ENCODE assay signal across 20 mouse cellular contexts in genomic region chr9:35529796-35530195, GRCm38 (mm10). TPM values are rescaled to one million over a fixed set of nuclear protein-coding genes. Genes with fewer than 3 reads are reported as not detected.
DNase-seq lines count a peak whose midpoint lies in the region; ATAC-seq and TF ChIP-seq lines count a peak whose summit lies in the region.
"Had no signal": no experiment of that assay in that cellular context is flagged by ENCODE, and none has a peak within 500 bp of the region (broad histone marks: within the 10 kb centered on the region; RNA-seq: fewer than 3 reads in every experiment).

No protein-coding gene starts in this region.

- TF ChIP-seq POLR2A in lung, adult 2 months (IDR thresholded peaks at IDR 0.05; ENCODE audit: borderline replicate concordance, extremely low read depth, low read depth, low read length) = no peak

- H3K4me1 ChIP-seq in lung, embryonic 14.5 days (ENCODE audit: insufficient read depth) = peaks cover 2% of the 10 kb centered on the region; the same call in 1 of the 2 replicates
- no peaks in the 10 kb centered on the region for H3K4me1 ChIP-seq in lung, adult 2 months (ENCODE audit: control insufficient read depth, insufficient read depth, low read length)
- peaks cover 60% of the 10 kb centered on the region for H3K4me1 ChIP-seq in limb, embryonic 10.5 days
- peaks cover 8% of the 10 kb centered on the region for H3K4me1 ChIP-seq in neural tube, embryonic 15.5 days

- no peak for TF ChIP-seq CTCF in lung, embryonic 14.5 days (IDR thresholded peaks at IDR 0.05; ENCODE audit: low read depth)
- no peak for TF ChIP-seq CTCF in lung, adult 2 months (IDR thresholded peaks at IDR 0.05; ENCODE audit: insufficient read depth, low read length)

- WGBS in lung, embryonic 14.5 days = 0% methylated on average over 1 of the region's 1 CpGs
- WGBS in lung, adult 2 months = 13% methylated on average over 1 of the region's 1 CpGs
- 6% methylated on average over 1 of the region's 1 CpGs for WGBS in limb, embryonic 10.5 days
- 19% methylated on average over 1 of the region's 1 CpGs for whole genome bisulfite sequencing in neural tube, embryonic 15.5 days

- H3K9me3 ChIP-seq in lung, embryonic 14.5 days (ENCODE audit: low read depth, low read length) = no peaks in the 10 kb centered on the region
- H3K9me3 ChIP-seq in limb, embryonic 10.5 days (replicated peaks) = no peaks in the 10 kb centered on the region
- no peaks in the 10 kb centered on the region for H3K9me3 ChIP-seq in neural tube, embryonic 15.5 days (replicated peaks)
- H3K9me3 ChIP-seq: forebrain, embryonic 13.5 days had no signal

- ATAC-seq in lung, embryonic 14.5 days (ENCODE audit: insufficient read depth) = no peak
- no peak for ATAC-seq in neural tube, embryonic 15.5 days (ENCODE audit: low FRiP score)
- ATAC-seq: forebrain, embryonic 13.5 days; Patski had no signal

- H3K9ac ChIP-seq in lung, embryonic 14.5 days = no peak overlapping the region
- no peak overlapping the region for H3K9ac ChIP-seq in neural tube, embryonic 15.5 days (replicated peaks)
- H3K9ac ChIP-seq: forebrain, embryonic 13.5 days had no signal

- DNase-seq in lung, embryonic 14.5 days = no peak
- no peak for DNase-seq in lung, adult 2 months
- DNase-seq in embryo, embryonic 9.5 days (ENCODE audit: extremely low spot score) = peak; percentile 62
- peak; percentile 82 for DNase-seq in limb, embryonic 10.5 days (ENCODE audit: low spot score)
- no peak for DNase-seq in thymus, postnatal 14 days
- DNase-seq in T-cell, adult 2 months (ENCODE audit: low spot score) = no peak
- DNase-seq: adrenal gland, adult 8-10 months; gastrocnemius, postnatal 10 days; kidney, postnatal 36 days; layer of hippocampus, postnatal 36 days; lung, postnatal 10 days; right cerebral cortex, postnatal 25 days; thymus, postnatal 36 days had no signal

- no peaks in the 10 kb centered on the region for H3K27me3 ChIP-seq in lung, embryonic 14.5 days (ENCODE audit: insufficient read depth, low read length)
- H3K27me3 ChIP-seq in limb, embryonic 10.5 days (ENCODE audit: low read depth, poor library complexity, severe bottlenecking) = no peaks in the 10 kb centered on the region
- no peaks in the 10 kb centered on the region for H3K27me3 ChIP-seq in neural tube, embryonic 15.5 days (replicated peaks)
- H3K27me3 ChIP-seq: forebrain, embryonic 13.5 days had no signal

- peak overlapping the region; percentile 44; the same call in 1 of the 2 replicates for H3K27ac ChIP-seq in lung, embryonic 14.5 days (ENCODE audit: low read depth)
- H3K27ac ChIP-seq in limb, embryonic 10.5 days = peak overlapping the region; percentile 85
- 0 out of 2 replicates have a peak overlapping the region, but pooled peaks have one; percentile 37 for H3K27ac ChIP-seq in neural tube, embryonic 15.5 days (replicated peaks)
- H3K27ac ChIP-seq: forebrain, embryonic 13.5 days had no signal

- H3K4me2 ChIP-seq in lung, embryonic 14.5 days = no peak overlapping the region
- no peak overlapping the region for H3K4me2 ChIP-seq in neural tube, embryonic 15.5 days
- H3K4me2 ChIP-seq: forebrain, embryonic 13.5 days; liver, embryonic 11.5 days had no signal

- H3K36me3 ChIP-seq in lung, embryonic 14.5 days (ENCODE audit: insufficient read depth) = no peaks in the 10 kb centered on the region
- no peaks in the 10 kb centered on the region for H3K36me3 ChIP-seq in limb, embryonic 10.5 days
- no peaks in the 10 kb centered on the region for H3K36me3 ChIP-seq in neural tube, embryonic 15.5 days

- no peak overlapping the region for H3K4me3 ChIP-seq in lung, embryonic 14.5 days (ENCODE audit: low read depth, low read length)
- H3K4me3 ChIP-seq in lung, adult 2 months (replicated peaks; ENCODE audit: extremely low read depth, low read depth, low read length) = no peak overlapping the region
- H3K4me3 ChIP-seq in limb, embryonic 10.5 days = peak overlapping the region; percentile 19
- H3K4me3 ChIP-seq in neural tube, embryonic 15.5 days (replicated peaks) = no peak overlapping the region
- H3K4me3 ChIP-seq: forebrain, embryonic 13.5 days had no signal

RNA-seq across cellular contexts. Expression of gene Gm1113, which starts 11.7 kb away (rescaled TPM):
- polyA plus RNA-seq in lung, embryonic 14.5 days (2014; fragmentation: Nextera tagmentation; extraction: Ambion mirVana) = not detected in 2 replicates
- not detected in 2 replicates for polyA plus RNA-seq in lung, adult 2 months (2012; rRNA removed)
- polyA plus RNA-seq in limb, embryonic 10.5 days (2016; fragmentation: Nextera tagmentation; extraction: Ambion mirVana) = not detected in 2 replicates
- not detected in 2 replicates for polyA plus RNA-seq in neural tube, embryonic 15.5 days (2015; fragmentation: Nextera tagmentation; extraction: Ambion mirVana)
- polyA plus RNA-seq: forebrain, embryonic 13.5 days; heart, embryonic 16.5 days; intestine, embryonic 14.5 days; liver, embryonic 11.5 days; midbrain, postnatal 0 days; Patski had no signal

RNA-seq across cellular contexts. Expression of gene Ddx25, which starts 28.5 kb away (rescaled TPM):
- polyA plus RNA-seq in lung, embryonic 14.5 days (2014; fragmentation: Nextera tagmentation; extraction: Ambion mirVana) = 1.9 and 2.3 TPM in 2 replicates
- polyA plus RNA-seq in lung, adult 2 months (2012; rRNA removed) = 0.02 and 0.03 TPM in 2 replicates
- 4.9 and 6.0 TPM in 2 replicates for polyA plus RNA-seq in limb, embryonic 10.5 days (2016; fragmentation: Nextera tagmentation; extraction: Ambion mirVana)
- polyA plus RNA-seq in neural tube, embryonic 15.5 days (2015; fragmentation: Nextera tagmentation; extraction: Ambion mirVana) = 25.6 and 30.2 TPM in 2 replicates

RNA-seq across cellular contexts. Expression of gene Pus3, which starts 28.6 kb away (rescaled TPM):
- polyA plus RNA-seq in lung, embryonic 14.5 days (2014; fragmentation: Nextera tagmentation; extraction: Ambion mirVana) = 20.0 and 20.8 TPM in 2 replicates
- polyA plus RNA-seq in lung, adult 2 months (2012; rRNA removed) = 1.1 and 2.2 TPM in 2 replicates
- polyA plus RNA-seq in limb, embryonic 10.5 days (2016; fragmentation: Nextera tagmentation; extraction: Ambion mirVana) = 21.2 and 22.3 TPM in 2 replicates
- 15.5 and 16.9 TPM in 2 replicates for polyA plus RNA-seq in neural tube, embryonic 15.5 days (2015; fragmentation: Nextera tagmentation; extraction: Ambion mirVana)

RNA-seq across cellular contexts. Expression of gene Pate2, which starts 40.3 kb away (rescaled TPM):
- 0.42 and 0.96 TPM in 2 replicates for polyA plus RNA-seq in lung, embryonic 14.5 days (2014; fragmentation: Nextera tagmentation; extraction: Ambion mirVana)
- not detected in 2 replicates for polyA plus RNA-seq in lung, adult 2 months (2012; rRNA removed)
- polyA plus RNA-seq in limb, embryonic 10.5 days (2016; fragmentation: Nextera tagmentation; extraction: Ambion mirVana) = 1.2 and 1.4 TPM in 2 replicates
- 0.89 and 0.97 TPM in 2 replicates for polyA plus RNA-seq in neural tube, embryonic 15.5 days (2015; fragmentation: Nextera tagmentation; extraction: Ambion mirVana)

RNA-seq across cellular contexts. Expression of gene Hyls1, which starts 40.4 kb away (rescaled TPM):
- 18.0 and 18.7 TPM in 2 replicates for polyA plus RNA-seq in lung, embryonic 14.5 days (2014; fragmentation: Nextera tagmentation; extraction: Ambion mirVana)
- 0.75 and 0.89 TPM in 2 replicates for polyA plus RNA-seq in lung, adult 2 months (2012; rRNA removed)
- polyA plus RNA-seq in limb, embryonic 10.5 days (2016; fragmentation: Nextera tagmentation; extraction: Ambion mirVana) = 19.5 and 22.4 TPM in 2 replicates
- 15.0 and 15.7 TPM in 2 replicates for polyA plus RNA-seq in neural tube, embryonic 15.5 days (2015; fragmentation: Nextera tagmentation; extraction: Ambion mirVana)

Comparison
In these comparisons a context has a peak if more than half of its experiments do, and no peak if none do; other contexts are left out.
1. DNase-seq: peak in embryo, embryonic 9.5 days (single experiment) and limb, embryonic 10.5 days (single experiment); none in lung, embryonic 14.5 days (single experiment), lung, adult 2 months (single experiment), thymus, postnatal 14 days (single experiment) and T-cell, adult 2 months (single experiment).
2. Peak in every context shown above with its lines, with median percentiles within 50 percentile points of each other: H3K27ac ChIP-seq.